In genomic region chr1:157079384-157080025, GRCm38 (mm10) we compare ENCODE assay signal across 9 mouse cellular contexts. TPM values are rescaled to one million over a fixed set of nuclear protein-coding genes. Genes with fewer than 3 reads are reported as not detected.
DNase-seq lines count a peak whose midpoint lies in the region; ATAC-seq and TF ChIP-seq lines count a peak whose summit lies in the region.
"Had no signal": no experiment of that assay in that cellular context is flagged by ENCODE, and none has a peak within 500 bp of the region (broad histone marks: within the 10 kb centered on the region; RNA-seq: fewer than 3 reads in every experiment).

No protein-coding gene starts in this region.

- TF ChIP-seq EP300 in ES-Bruce4 (IDR thresholded peaks at IDR 0.05; ENCODE audit: insufficient read depth, low read depth, low read length): no peak
- TF ChIP-seq EP300 in liver, postnatal 0 days (IDR thresholded peaks at IDR 0.05; ENCODE audit: low read depth): no peak

- H3K4me2 ChIP-seq in kidney, embryonic 14.5 days (replicated peaks; ENCODE audit: low read depth, low read length): no peak overlapping the region
- no peak overlapping the region for H3K4me2 ChIP-seq in liver, postnatal 0 days (ENCODE audit: low read depth, low read length)
- H3K4me2 ChIP-seq: neural tube, embryonic 13.5 days had no signal

- no peak for TF ChIP-seq POLR2A in kidney, adult 2 months (IDR thresholded peaks at IDR 0.05; ENCODE audit: low read depth, low read length)
- TF ChIP-seq POLR2A in ES-Bruce4 (IDR thresholded peaks at IDR 0.05; ENCODE audit: insufficient read depth, low read length): no peak
- TF ChIP-seq POLR2A in bone marrow macrophage, adult 2 months (IDR thresholded peaks at IDR 0.05; ENCODE audit: borderline replicate concordance, low read depth, low read length): no peak

- no peaks in the 10 kb centered on the region for H3K27me3 ChIP-seq in kidney, adult 2 months (replicated peaks; ENCODE audit: control insufficient read depth, insufficient read depth, low read length)
- no peaks in the 10 kb centered on the region for H3K27me3 ChIP-seq in kidney, embryonic 14.5 days (ENCODE audit: control insufficient read depth, insufficient read depth, low read length)
- H3K27me3 ChIP-seq in ES-Bruce4 (ENCODE audit: control insufficient read depth, insufficient read depth, low read length, poor library complexity, severe bottlenecking): no peaks in the 10 kb centered on the region
- no peaks in the 10 kb centered on the region for H3K27me3 ChIP-seq in liver, postnatal 0 days (ENCODE audit: insufficient read depth, low read length)
- H3K27me3 ChIP-seq in splenic B cell, adult 2 months (ENCODE audit: control insufficient read depth, insufficient read depth, low read length, poor library complexity, severe bottlenecking): no peaks in the 10 kb centered on the region
- H3K27me3 ChIP-seq: neural tube, embryonic 13.5 days had no signal

- H3K4me1 ChIP-seq in kidney, adult 2 months (ENCODE audit: control insufficient read depth, insufficient read depth, low read length): peaks cover 9% of the 10 kb centered on the region
- 0 out of 2 replicates have a peak, but pooled peaks cover 8% of the 10 kb centered on the region for H3K4me1 ChIP-seq in kidney, embryonic 14.5 days (ENCODE audit: control insufficient read depth, insufficient read depth, low read length)
- H3K4me1 ChIP-seq in ES-Bruce4 (ENCODE audit: control insufficient read depth, insufficient read depth, low read length): no peaks in the 10 kb centered on the region
- peaks cover 8% of the 10 kb centered on the region; the same call in 1 of the 2 replicates for H3K4me1 ChIP-seq in bone marrow macrophage, adult 2 months (ENCODE audit: control insufficient read depth, insufficient read depth, low read length)
- H3K4me1 ChIP-seq in liver, postnatal 0 days (ENCODE audit: insufficient read depth): no peaks in the 10 kb centered on the region; the same call in 1 of the 2 replicates

- peak overlapping the region; percentile 26; the same call in 1 of the 2 replicates for H3K27ac ChIP-seq in kidney, adult 2 months (ENCODE audit: insufficient read depth, low read depth, low read length)
- no peak overlapping the region for H3K27ac ChIP-seq in kidney, embryonic 14.5 days (ENCODE audit: low read depth, low read length)
- H3K27ac ChIP-seq in ES-Bruce4 (ENCODE audit: insufficient read depth, low read length): peak overlapping the region; percentile 27; the same call in 1 of the 2 replicates
- no peak overlapping the region for H3K27ac ChIP-seq in bone marrow macrophage, adult 2 months (ENCODE audit: insufficient read depth, low read depth, low read length)
- H3K27ac ChIP-seq in liver, postnatal 0 days (ENCODE audit: low read depth): no peak overlapping the region
- H3K27ac ChIP-seq: neural tube, embryonic 13.5 days had no signal

- DNase-seq in kidney, adult 2 months: peak; percentile 48
- peak; percentile 46 to 68 for DNase-seq in heart, postnatal 14 days
- peak; percentile 71 for DNase-seq in liver, postnatal 0 days
- DNase-seq in splenic B cell, adult 2 months (ENCODE audit: low read depth, low spot score): peak; percentile 68

- no peak overlapping the region for H3K4me3 ChIP-seq in kidney, adult 2 months (ENCODE audit: insufficient read depth, low read depth, low read length)
- H3K4me3 ChIP-seq in kidney, embryonic 14.5 days (ENCODE audit: low read length): no peak overlapping the region
- H3K4me3 ChIP-seq in ES-Bruce4 (ENCODE audit: low read depth, low read length): no peak overlapping the region
- H3K4me3 ChIP-seq in bone marrow macrophage, adult 2 months (ENCODE audit: insufficient read depth, low read length): no peak overlapping the region
- no peak overlapping the region for H3K4me3 ChIP-seq in liver, postnatal 0 days (ENCODE audit: low read depth, low read length)
- H3K4me3 ChIP-seq: neural tube, embryonic 13.5 days had no signal

- 51% methylated on average over 11 of the region's 11 CpGs for WGBS in kidney, adult 2 months
- 51% methylated on average over 11 of the region's 11 CpGs for WGBS in kidney, embryonic 14.5 days
- WGBS in liver, postnatal 0 days (ENCODE audit: insufficient replicate concordance): 54% methylated on average over 11 of the region's 11 CpGs

- H3K9ac ChIP-seq in kidney, embryonic 14.5 days (ENCODE audit: low read depth, low read length): no peak overlapping the region
- H3K9ac ChIP-seq in ES-Bruce4 (ENCODE audit: low read depth, poor library complexity, severe bottlenecking): 0 out of 2 replicates have a peak overlapping the region, but pooled peaks have one; percentile 6
- no peak overlapping the region for H3K9ac ChIP-seq in liver, postnatal 0 days (replicated peaks)
- H3K9ac ChIP-seq: neural tube, embryonic 13.5 days had no signal

- ATAC-seq in kidney, embryonic 14.5 days (ENCODE audit: low FRiP score, low TSS enrichment): no peak
- no peak for ATAC-seq in liver, postnatal 0 days
- ATAC-seq in cerebellum, adult (ENCODE audit: insufficient number of reproducible peaks, low FRiP score, low TSS enrichment): no peak

- intact Hi-C loops in heart, postnatal 14 days (cut with DNase I): loop anchor here (5.0 kb wide), 2 partner anchors 383 to 458 kb away; no protein-coding TSS in a partner anchor

- H3K9me3 ChIP-seq in kidney, embryonic 14.5 days (ENCODE audit: control insufficient read depth, low read length): no peaks in the 10 kb centered on the region
- H3K9me3 ChIP-seq in ES-Bruce4 (replicated peaks; ENCODE audit: control insufficient read depth, insufficient read depth, low read length, poor library complexity, severe bottlenecking): no peaks in the 10 kb centered on the region
- H3K9me3 ChIP-seq in liver, postnatal 0 days (ENCODE audit: low read length): no peaks in the 10 kb centered on the region
- H3K9me3 ChIP-seq: neural tube, embryonic 13.5 days had no signal

- TF ChIP-seq CTCF in kidney, adult 2 months (conservative IDR thresholded peaks at IDR 0.05; ENCODE audit: insufficient read depth, insufficient read length, low read depth, low read length): peak; percentile 70
- TF ChIP-seq CTCF in ES-Bruce4 (IDR thresholded peaks at IDR 0.05; ENCODE audit: low read depth, low read length): peak; percentile 96
- peak; percentile 59 for TF ChIP-seq CTCF in bone marrow macrophage, adult 2 months (IDR thresholded peaks at IDR 0.05; ENCODE audit: low read depth, low read length)
- TF ChIP-seq CTCF in liver, postnatal 0 days (IDR thresholded peaks at IDR 0.05; ENCODE audit: low read depth): peak; percentile 79

- no peaks in the 10 kb centered on the region for H3K36me3 ChIP-seq in kidney, adult 2 months (ENCODE audit: control insufficient read depth, insufficient read depth, low read length)
- no peaks in the 10 kb centered on the region for H3K36me3 ChIP-seq in kidney, embryonic 14.5 days (ENCODE audit: control insufficient read depth, insufficient read depth, low read length)
- no peaks in the 10 kb centered on the region for H3K36me3 ChIP-seq in ES-Bruce4 (ENCODE audit: control insufficient read depth, insufficient read depth, low read length, poor library complexity, severe bottlenecking)
- no peaks in the 10 kb centered on the region for H3K36me3 ChIP-seq in liver, postnatal 0 days (replicated peaks; ENCODE audit: insufficient read depth, low read length)
- no peaks in the 10 kb centered on the region for H3K36me3 ChIP-seq in splenic B cell, adult 2 months (ENCODE audit: control insufficient read depth, insufficient read depth, low read length, poor library complexity, severe bottlenecking)
- H3K36me3 ChIP-seq: neural tube, embryonic 13.5 days had no signal

RNA-seq across cellular contexts. Expression of gene Tex35, which starts 29.0 kb away (rescaled TPM):
- polyA plus RNA-seq in kidney, adult 2 months (2012; rRNA removed): 0.12 and 0.13 TPM in 2 replicates
- not detected in 2 replicates for polyA plus RNA-seq in kidney, embryonic 14.5 days (2014; fragmentation: Nextera tagmentation; extraction: Ambion mirVana)
- not detected in 2 replicates for polyA plus RNA-seq in ES-Bruce4 (2011; ENCODE audit: insufficient read depth, insufficient read length, low read depth, missing spikeins)
- polyA plus RNA-seq in bone marrow macrophage, adult 2 months (2012; ENCODE audit: insufficient read depth, insufficient read length, missing spikeins): not detected in 2 replicates
- not detected for total RNA-seq in heart, postnatal 14 days (2021)
- polyA plus RNA-seq in liver, postnatal 0 days (2015; fragmentation: Nextera tagmentation; extraction: Ambion mirVana): not detected in 2 replicates
- polyA plus RNA-seq: neural tube, embryonic 13.5 days had no signal

Comparison
In these comparisons a context has a peak if more than half of its experiments do, and no peak if none do; other contexts are left out.
1. H3K27ac ChIP-seq: peak in kidney, adult 2 months (single experiment) and ES-Bruce4 (single experiment); none in kidney, embryonic 14.5 days (single experiment), bone marrow macrophage, adult 2 months (single experiment) and liver, postnatal 0 days (single experiment).
2. Peak in every context shown above with its lines, with median percentiles within 50 percentile points of each other: DNase-seq and CTCF ChIP-seq.